Mouse (Mus musculus): Measurements from ENCODE around the gene Man2b1.

GRCm38 (mm10) chr8:85115501-85115900 is 32.4 kb downstream of the Man2b1 start:
- TF ChIP-seq CTCF (conservative IDR thresholded peaks at IDR 0.05; ENCODE audit: insufficient read depth, insufficient read length, low read depth, low read length) (no peak), POLR2A (IDR thresholded peaks at IDR 0.05; ENCODE audit: low read depth, low read length) (no peak)
